Mouse (Mus musculus) skeletal muscle tissue, postnatal 0 days (tissue): ENCODE measurements around the gene Ccdc73. TPM values are rescaled to one million over a fixed set of nuclear protein-coding genes. Genes with fewer than 3 reads are reported as not detected.

Experiments used
- polyA plus RNA-seq: library from polyadenylated mRNA; unstranded; fragments of >200 nt; fragmentation: Nextera tagmentation; extraction: Ambion mirVana; gene quantifications from 2 replicates; pipeline ENCODE4 v1.2.1, GENCODE M21; 2015

The Ccdc73 gene
- polyA plus RNA-seq = 7.1 and 9.5 TPM in 2 replicates

DNA sequence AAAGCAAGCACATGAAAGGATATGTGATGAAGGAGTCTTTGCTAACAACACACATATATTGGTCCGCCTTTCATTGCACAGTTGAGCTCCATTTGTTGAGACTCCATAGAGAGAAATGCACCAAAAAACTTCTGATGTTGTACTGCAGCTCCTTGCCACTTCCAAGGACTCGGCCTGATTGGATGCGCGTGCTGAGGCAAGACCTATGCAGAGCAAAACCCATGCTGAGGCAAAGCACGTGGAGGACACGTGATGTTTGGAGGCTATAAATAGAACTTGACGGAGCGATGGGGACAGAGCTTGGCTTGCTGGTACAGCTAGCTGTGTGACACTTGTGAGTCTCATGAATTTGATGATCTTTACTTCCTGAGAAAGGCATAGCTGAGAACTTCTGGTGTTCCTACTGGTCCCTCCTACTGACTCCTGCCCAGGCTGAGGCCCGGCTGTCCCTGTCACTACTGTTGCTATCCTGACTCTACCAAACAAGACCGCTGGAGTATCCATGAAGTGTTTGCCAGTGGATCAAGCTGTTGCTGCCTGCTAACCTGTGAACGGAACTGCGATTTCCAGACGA, at the start of gene Ccdc73:
TSS of gene Ccdc73 (plus strand) at position 524 of the 574 bp plus-strand sequence.

DNA sequence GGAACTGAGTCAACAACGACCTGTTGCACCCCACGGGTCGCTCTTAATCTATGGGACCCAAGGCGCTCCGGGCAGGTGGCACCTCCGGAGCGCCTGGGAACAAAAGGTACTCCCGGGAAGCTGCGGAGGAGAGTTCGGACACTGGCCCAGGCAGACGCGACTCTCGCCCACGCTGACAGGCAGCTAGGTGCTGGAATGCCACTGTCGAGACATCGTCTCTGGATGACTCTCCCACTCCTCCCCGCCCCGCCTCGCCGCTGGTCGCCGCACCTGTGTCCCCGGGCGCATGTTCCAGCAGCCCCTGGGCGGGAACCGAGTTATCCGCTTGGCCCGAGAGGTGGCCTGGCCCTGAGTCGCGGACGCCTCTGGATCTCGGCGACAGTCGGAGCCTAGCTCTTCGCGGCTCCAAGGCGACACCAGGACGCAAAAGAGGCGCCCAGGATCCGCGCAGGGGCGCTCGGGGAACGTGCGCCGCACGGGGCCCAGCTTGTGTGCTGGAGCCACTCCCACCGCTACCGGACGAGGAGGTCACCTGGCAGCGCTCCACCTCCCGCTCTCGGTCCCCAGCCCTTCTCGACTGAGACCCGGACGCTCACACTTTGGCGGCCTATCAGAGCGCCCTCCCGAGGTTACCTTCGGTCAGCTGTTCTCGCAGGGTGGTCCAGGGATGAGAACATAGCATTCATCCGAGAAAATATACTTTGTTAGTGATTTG, 18.2 kb upstream of the Ccdc73 start, which contains the start of gene Prrg4:
TSS of gene Prrg4 (minus strand) at position 601 of the 715 bp plus-strand sequence.

GRCm38 (mm10) chr2:105016967-105017287, 149.3 kb downstream of the Ccdc73 start, which contains the start of gene Eif3m:
Gene Eif3m, minus strand, starts transcription at chr2:105017080.

Other genes with a start within 250 kb of the Ccdc73 start
- gene Tcp11l1, start 155.6 kb upstream of the Ccdc73 start, polyA plus RNA-seq = 18.1 and 19.7 TPM in 2 replicates
- gene Pin1rt1, start 151.4 kb upstream of the Ccdc73 start, polyA plus RNA-seq = not detected in 2 replicates
- gene Depdc7, start 124.9 kb upstream of the Ccdc73 start, polyA plus RNA-seq = 3.0 and 3.5 TPM in 2 replicates
- 3.4 and 4.1 TPM in 2 replicates for gene Qser1, start 51.0 kb upstream of the Ccdc73 start, polyA plus RNA-seq
- 0.40 and 0.66 TPM in 2 replicates for gene Prrg4, start 17.9 kb upstream of the Ccdc73 start, polyA plus RNA-seq
- gene Eif3m, start 149.3 kb downstream of the Ccdc73 start, polyA plus RNA-seq = 183 and 196 TPM in 2 replicates
- not detected in 2 replicates for gene Gm11060, start 224.2 kb downstream of the Ccdc73 start, polyA plus RNA-seq